In genomic region chr7:29061522-29062037, GRCm38 (mm10) we compare ENCODE assay signal across 8 mouse cellular contexts.
DNase-seq lines count a peak whose midpoint lies in the region; ATAC-seq lines count a peak whose summit lies in the region.

No protein-coding gene starts in this region.

- DNase-seq in layer of hippocampus, postnatal 10 days (ENCODE audit: low spot score in 2 of 2): peak; percentile 60 to 71
- DNase-seq in layer of hippocampus, postnatal 14 days (ENCODE audit: low spot score in 2 of 2): no peak
- DNase-seq in brain, adult 2 months (ENCODE audit: low read depth, low spot score): peak; percentile 50
- DNase-seq in forelimb bud, embryonic 11.5 days (ENCODE audit: low read depth, low spot score): peak; percentile 67
- no peak for DNase-seq in spleen, postnatal 36 days (ENCODE audit: low spot score in 2 of 2)
- DNase-seq in layer of hippocampus, adult 9-11 months: no peak

- peak overlapping the region; percentile 41; the same call in 1 of the 2 replicates for H3K27ac ChIP-seq in limb, embryonic 12.5 days
- H3K27ac ChIP-seq in neural tube, embryonic 12.5 days: no peak overlapping the region

- H3K27me3 ChIP-seq in limb, embryonic 12.5 days: peaks cover 15% of the 10 kb centered on the region
- H3K27me3 ChIP-seq in neural tube, embryonic 12.5 days (replicated peaks): peaks cover 18% of the 10 kb centered on the region

- no peaks in the 10 kb centered on the region; the same call in 1 of the 2 replicates for H3K4me1 ChIP-seq in limb, embryonic 12.5 days (replicated peaks)
- H3K4me1 ChIP-seq in neural tube, embryonic 12.5 days: no peaks in the 10 kb centered on the region

- H3K9ac ChIP-seq in limb, embryonic 12.5 days (replicated peaks): no peak overlapping the region
- H3K9ac ChIP-seq in neural tube, embryonic 12.5 days: no peak overlapping the region

- H3K4me2 ChIP-seq in limb, embryonic 12.5 days: peak overlapping the region; percentile 31
- H3K4me2 ChIP-seq in neural tube, embryonic 12.5 days (replicated peaks): peak overlapping the region; percentile 30

- WGBS in limb, embryonic 12.5 days: 10% methylated on average over 19 of the region's 19 CpGs
- 9% methylated on average over 19 of the region's 19 CpGs for WGBS in neural tube, embryonic 12.5 days

- H3K36me3 ChIP-seq in limb, embryonic 12.5 days: peaks cover 5% of the 10 kb centered on the region; the same call in 1 of the 2 replicates
- H3K36me3 ChIP-seq in neural tube, embryonic 12.5 days: no peaks in the 10 kb centered on the region

- ATAC-seq in limb, embryonic 12.5 days (ENCODE audit: insufficient number of reproducible peaks, insufficient read depth, low FRiP score, low TSS enrichment, low read depth): no peak
- ATAC-seq in neural tube, embryonic 12.5 days (ENCODE audit: low FRiP score, low read depth): no peak

- no peaks in the 10 kb centered on the region for H3K9me3 ChIP-seq in limb, embryonic 12.5 days
- no peaks in the 10 kb centered on the region for H3K9me3 ChIP-seq in neural tube, embryonic 12.5 days

- H3K4me3 ChIP-seq in limb, embryonic 12.5 days (replicated peaks): peak overlapping the region; percentile 9; the same call in 1 of the 2 replicates
- H3K4me3 ChIP-seq in neural tube, embryonic 12.5 days: no peak overlapping the region

Comparison
In these comparisons a context has a peak if more than half of its experiments do, and no peak if none do; other contexts are left out.
1. DNase-seq: peak in layer of hippocampus, postnatal 10 days (2 of 2), brain, adult 2 months (single experiment) and forelimb bud, embryonic 11.5 days (single experiment); none in layer of hippocampus, postnatal 14 days (0 of 2), spleen, postnatal 36 days (0 of 2) and layer of hippocampus, adult 9-11 months (single experiment).